Mouse (Mus musculus): ENCODE measurements at regions not wholly inside any gene's neighbourhood (a gene's known extent, or its start where the extent isn't known, plus 50 kb on each side); places are given as distances from the start of the nearest gene placed in this dataset. TPM values are rescaled to one million over a fixed set of nuclear protein-coding genes. Genes with fewer than 3 reads are reported as not detected.

DNA sequence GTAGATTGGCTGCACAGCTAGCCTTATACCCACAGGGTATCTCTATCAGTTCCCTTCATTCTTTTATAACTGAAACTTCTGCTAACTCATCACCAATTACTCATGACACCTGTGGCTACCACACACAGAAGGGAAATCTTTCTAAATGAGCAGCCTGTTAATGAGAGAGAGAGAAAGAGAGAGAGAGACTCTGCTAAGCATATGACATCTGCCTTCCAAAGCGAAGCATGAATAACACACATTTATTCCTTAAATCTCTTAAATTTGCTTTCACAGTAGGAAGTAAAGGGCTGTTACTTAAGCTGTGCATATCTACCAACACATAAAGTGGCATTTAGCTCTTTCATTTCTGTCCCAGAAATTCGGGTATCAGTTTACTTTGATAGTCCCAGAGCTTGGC, 317.7 kb downstream of the Sox2 start:
- Histone ChIP-seq H3K9me3 (no peaks in the 10 kb centered on the region), H3K4me3 (replicated peaks) (no peak overlapping the region), H3K27ac (no peak overlapping the region), H3K4me2 (no peak overlapping the region), H3K27me3 (no peaks in the 10 kb centered on the region), H3K36me3 (no peaks in the 10 kb centered on the region), H3K9ac (replicated peaks) (no peak overlapping the region), H3K4me1 (replicated peaks) (no peaks in the 10 kb centered on the region)
- 78% methylated on average over 2 of the region's 2 CpGs for WGBS
- ATAC-seq (ENCODE audit: insufficient number of reproducible peaks, insufficient read depth, low FRiP score, low TSS enrichment, low read depth) = no peak

- Histone ChIP-seq H3K9ac (replicated peaks) (no peak overlapping the region), H3K4me2 (no peak overlapping the region), H3K4me3 (replicated peaks) (no peak overlapping the region), H3K4me1 (replicated peaks) (no peaks in the 10 kb centered on the region), H3K9me3 (no peaks in the 10 kb centered on the region), H3K27ac (no peak overlapping the region), H3K36me3 (no peaks in the 10 kb centered on the region), H3K27me3 (no peaks in the 10 kb centered on the region)
- ATAC-seq (ENCODE audit: insufficient number of reproducible peaks, insufficient read depth, low FRiP score, low TSS enrichment, low read depth) = no peak
- 80% methylated on average over 4 of the region's 4 CpGs for WGBS
These were observed 321.3 kb downstream of the Sox2 start for GRCm38 (mm10) chr3:34971536-34971935.

GRCm38 (mm10) chr3:34974371-34974770, 324.2 kb downstream of the Sox2 start:
- WGBS = 73% methylated on average over 7 of the region's 7 CpGs
- H3K9me3 ChIP-seq = no peaks in the 10 kb centered on the region
- ATAC-seq (ENCODE audit: insufficient number of reproducible peaks, insufficient read depth, low FRiP score, low TSS enrichment, low read depth) = no peak
- H3K4me1 ChIP-seq (replicated peaks) = no peaks in the 10 kb centered on the region
- no peak overlapping the region for H3K27ac ChIP-seq
- no peak overlapping the region for H3K4me3 ChIP-seq (replicated peaks)
- H3K9ac ChIP-seq (replicated peaks) = no peak overlapping the region
- no peak overlapping the region for H3K4me2 ChIP-seq
- no peaks in the 10 kb centered on the region for H3K27me3 ChIP-seq
- no peaks in the 10 kb centered on the region for H3K36me3 ChIP-seq

Small RNAs in the stretch of these regions (microRNA-seq; reads per million reads assigned to microRNA genes)
- not detected for gene Mir6378

Measured in limb, embryonic 12.5 days (tissue).